Mouse (Mus musculus) myocyte (in vitro differentiated cells): ENCODE data around the gene Apold1.

ENCODE experiments used
- E2F4 ChIP-seq: IDR thresholded peaks from one replicate; pipeline ENCODE4 v1.6.1; 2011; ENCODE audit warnings: mild to moderate bottlenecking, control low read depth, moderate library complexity; ENCODE audit not compliant: insufficient read depth
- MYOG ChIP-seq, 3 experiments: IDR thresholded peaks; one replicate each; pipeline ENCODE4 v1.6.1; 2011; ENCODE audit warnings: control low read depth in 2 of 3, low read depth in 2 of 3, mild to moderate bottlenecking in 2 of 3; ENCODE audit not compliant: insufficient read length in 2 of 3, control insufficient read depth in 1 of 3, insufficient read depth in 1 of 3
- POLR2A ChIP-seq: IDR thresholded peaks from one replicate; pipeline ENCODE4 v1.6.1; 2011; ENCODE audit warnings: low read depth, mild to moderate bottlenecking, control low read depth, moderate library complexity; ENCODE audit not compliant: insufficient read length

- TF ChIP-seq MYOG (IDR thresholded peaks at IDR 0.05; ENCODE audit: control insufficient read depth in 1 of 3, insufficient read depth in 1 of 3, insufficient read length in 2 of 3, low read depth in 2 of 3) = no peak
- no peak for TF ChIP-seq E2F4
- TF ChIP-seq POLR2A = no peak
Observed at GRCm38 (mm10) chr6:134951364-134951763, 30.2 kb upstream of the Apold1 start.
